Mouse (Mus musculus) liver, embryonic 14.5 days (tissue): ENCODE results near the gene Abr. TPM values are rescaled to one million over a fixed set of nuclear protein-coding genes. Genes with fewer than 3 reads are reported as not detected.

Experiments
- ATAC-seq: fragments of 200-750 bp; cut with Nextera tagmentation; 2 replicates; pipeline ENCODE4 v1.8.0; 2017; ENCODE audit warnings: moderate number of reproducible peaks, mild to moderate bottlenecking, moderate library complexity; ENCODE audit not compliant: insufficient read depth
- DNase-seq, 3 experiments: peaks; one replicate each; pipeline ENCODE4 v3.0.0-alpha.2; 2012 to 2013; ENCODE audit warnings: low read depth in 3 of 3, low spot score in 3 of 3
- H3K27ac ChIP-seq: fragments of 300-500 bp; sonication (generic); 2 replicates; pipeline ENCODE4 v1.5.1; 2014; ENCODE audit warnings: moderate library complexity, mild to moderate bottlenecking, control low read depth, inconsistent platforms
- H3K27me3 ChIP-seq: fragments of 300-500 bp; sonication (generic); 2 replicates; pipeline ENCODE4 v1.6.1; 2014; ENCODE audit warnings: mild to moderate bottlenecking, low read length, moderate library complexity; ENCODE audit not compliant: control insufficient read depth, insufficient read depth
- H3K36me3 ChIP-seq: fragments of 300-500 bp; sonication (generic); replicated peaks from 2 replicates; pipeline ENCODE4 v1.6.1; 2014; ENCODE audit warnings: low read depth; ENCODE audit not compliant: control insufficient read depth, insufficient read depth
- H3K4me1 ChIP-seq, 2 experiments: fragments of 200-500 bp in 1 of 2; fragments of 300-500 bp in 1 of 2; sonication (generic) in 1 of 2; replicated peaks; 2 replicates each; pipeline ENCODE4 v1.6.1; 2012 to 2014; ENCODE audit warnings: antibody characterized with exemption in 1 of 2, inconsistent platforms in 1 of 2, low read length in 1 of 2; ENCODE audit not compliant: control insufficient read depth in 2 of 2, insufficient read depth in 2 of 2
- H3K4me2 ChIP-seq: fragments of 300-500 bp; sonication (generic); 2 replicates; pipeline ENCODE4 v1.6.1; 2014; ENCODE audit warnings: low read depth, mild to moderate bottlenecking, control low read depth, moderate library complexity
- H3K4me3 ChIP-seq, 2 experiments: fragments of 200-500 bp in 1 of 2; fragments of 300-500 bp in 1 of 2; sonication (generic) in 1 of 2; 2 replicates each; pipeline ENCODE4 v1.5.1; 2012 to 2014; ENCODE audit warnings: low read depth in 2 of 2, low read length in 2 of 2, mild to moderate bottlenecking in 2 of 2, control low read depth in 1 of 2, inconsistent platforms in 1 of 2, moderate library complexity in 1 of 2; ENCODE audit not compliant: insufficient read depth in 1 of 2
- H3K9ac ChIP-seq: fragments of 300-500 bp; sonication (generic); replicated peaks from 2 replicates; pipeline ENCODE4 v1.6.1; 2014; ENCODE audit warnings: mild to moderate bottlenecking, control low read depth, moderate library complexity
- H3K9me3 ChIP-seq: fragments of 300-500 bp; sonication (generic); 2 replicates; pipeline ENCODE4 v1.6.1; 2016; ENCODE audit warnings: low read length, mixed read lengths; ENCODE audit not compliant: control insufficient read depth
- CTCF ChIP-seq: IDR thresholded peaks from 2 replicates; pipeline ENCODE4 v1.5.1; 2016; ENCODE audit warnings: antibody characterized with exemption, low read depth, control low read depth
- EP300 ChIP-seq: IDR thresholded peaks from 2 replicates; pipeline ENCODE4 v1.6.1; 2016; ENCODE audit warnings: antibody characterized with exemption, low read depth
- WGBS: fragments of 180-500 bp; shearing (Covaris S2); extraction: QIAGEN DNeasy Blood & Tissue Kit; methylation state at CpG from one replicate; pipeline ENCODE4 v1.1.7; 2014; ENCODE audit not compliant: insufficient replicate concordance; 5-methylcytosine and 5-hydroxymethylcytosine counted together
- polyA plus RNA-seq, 2 experiments: library from polyadenylated mRNA; depleted of rRNA in 1 of 2; stranded (reverse) in 1 of 2; unstranded in 1 of 2; fragments of >200 nt; fragmentation: Nextera tagmentation in 1 of 2; extraction: Ambion mirVana in 1 of 2; gene quantifications; 2 replicates each; pipeline versions ENCODE4 v1.2.1 to v1.2.3; 2012 to 2014

Gene Abr
- polyA plus RNA-seq, 2 experiments: 2.3 to 3.3 TPM

GRCm38 (mm10) chr11:76523356-76523755, 98.8 kb downstream of the Abr start:
- TF ChIP-seq EP300: no peak
- no peak for TF ChIP-seq CTCF
- H3K4me1 ChIP-seq: no peaks in the 10 kb centered on the region
- DNase-seq (no peak), ATAC-seq (no peak)
- no peaks in the 10 kb centered on the region for H3K27me3 ChIP-seq
- 61% methylated on average over 4 of the region's 4 CpGs for WGBS
- no peak overlapping the region for H3K9ac ChIP-seq
- H3K4me3 ChIP-seq: no peak overlapping the region
- H3K27ac ChIP-seq: no peak overlapping the region
- H3K4me2 ChIP-seq: no peak overlapping the region
- no peaks in the 10 kb centered on the region for H3K9me3 ChIP-seq
- no peaks in the 10 kb centered on the region for H3K36me3 ChIP-seq

GRCm38 (mm10) chr11:76520889-76521288, 101.2 kb downstream of the Abr start:
- no peak for ATAC-seq
- Histone ChIP-seq H3K9ac (no peak overlapping the region), H3K4me3 (no peak overlapping the region), H3K27me3 (no peaks in the 10 kb centered on the region), H3K27ac (no peak overlapping the region), H3K9me3 (no peaks in the 10 kb centered on the region), H3K4me1 (no peaks in the 10 kb centered on the region), H3K36me3 (no peaks in the 10 kb centered on the region), H3K4me2 (no peak overlapping the region)
- whole genome bisulfite sequencing: 54% methylated on average over 6 of the region's 6 CpGs
- no peak for DNase-seq
- no peak for TF ChIP-seq CTCF
- no peak for TF ChIP-seq EP300

GRCm38 (mm10) chr11:76518613-76519012, 103.5 kb downstream of the Abr start:
- ATAC-seq (no peak), DNase-seq (no peak)
- Histone ChIP-seq H3K4me1 (no peaks in the 10 kb centered on the region), H3K36me3 (no peaks in the 10 kb centered on the region), H3K9ac (no peak overlapping the region), H3K4me3 (no peak overlapping the region), H3K27me3 (no peaks in the 10 kb centered on the region), H3K9me3 (no peaks in the 10 kb centered on the region), H3K4me2 (no peak overlapping the region), H3K27ac (no peak overlapping the region)
- 49% methylated on average over 5 of the region's 5 CpGs for WGBS
- TF ChIP-seq CTCF (no peak), EP300 (no peak)

GRCm38 (mm10) chr11:76518125-76518524, 104.0 kb downstream of the Abr start:
- Histone ChIP-seq H3K4me3 (no peak overlapping the region), H3K9me3 (no peaks in the 10 kb centered on the region), H3K27me3 (no peaks in the 10 kb centered on the region), H3K4me2 (no peak overlapping the region), H3K4me1 (no peaks in the 10 kb centered on the region), H3K36me3 (no peaks in the 10 kb centered on the region), H3K27ac (no peak overlapping the region), H3K9ac (no peak overlapping the region)
- 49% methylated on average over 4 of the region's 4 CpGs for WGBS
- TF ChIP-seq CTCF: no peak
- TF ChIP-seq EP300: no peak
- ATAC-seq: no peak
- no peak for DNase-seq

GRCm38 (mm10) chr11:76516951-76517350, 105.2 kb downstream of the Abr start:
- WGBS: 42% methylated on average over 3 of the region's 3 CpGs
- TF ChIP-seq CTCF (no peak), EP300 (no peak)

More at GRCm38 (mm10) chr11:76516951-76517350, 105.2 kb downstream of the Abr start:
- H3K4me3 ChIP-seq: no peak overlapping the region
- no peaks in the 10 kb centered on the region for H3K27me3 ChIP-seq
- no peak overlapping the region for H3K9ac ChIP-seq
- H3K4me1 ChIP-seq: no peaks in the 10 kb centered on the region
- no peak overlapping the region for H3K27ac ChIP-seq
- no peaks in the 10 kb centered on the region for H3K36me3 ChIP-seq
- ATAC-seq (no peak), DNase-seq (no peak)
- no peak overlapping the region for H3K4me2 ChIP-seq
- H3K9me3 ChIP-seq: no peaks in the 10 kb centered on the region
